ENCODE assay signal across 7 mouse cellular contexts in the genomic region with DNA sequence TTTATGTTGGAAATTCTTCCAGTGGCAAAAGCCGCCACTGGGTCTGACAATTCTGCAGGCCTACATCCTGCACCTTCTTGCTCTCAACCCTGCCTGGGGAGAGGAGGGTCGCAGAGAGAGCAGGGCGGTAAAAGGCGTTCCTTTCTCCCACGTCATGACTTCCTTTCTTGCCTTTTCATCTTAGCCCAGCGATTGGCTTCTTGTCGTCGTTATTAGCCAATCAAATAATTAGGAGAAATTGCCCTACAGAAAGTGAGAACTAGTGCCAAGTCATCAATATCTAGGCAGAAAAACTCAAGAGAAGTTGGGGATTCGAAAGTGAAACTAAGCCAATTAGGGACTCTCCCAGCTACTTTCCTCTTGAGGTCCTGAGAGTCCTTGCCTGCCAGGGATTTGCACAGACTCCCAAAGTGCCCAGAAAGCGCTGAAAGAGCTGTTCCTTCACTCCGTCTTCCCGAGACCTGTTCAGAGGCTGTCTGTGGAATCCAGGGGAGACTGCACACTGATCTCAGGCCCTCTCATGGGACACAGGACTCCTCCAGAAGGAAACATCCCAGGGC. TPM values are rescaled to one million over a fixed set of nuclear protein-coding genes. Genes with fewer than 3 reads are reported as not detected.
DNase-seq lines count a peak whose midpoint lies in the region; ATAC-seq and TF ChIP-seq lines count a peak whose summit lies in the region.
"Not testable (repeated sequence)": the region's sequence is repeated elsewhere in the genome, so short reads cannot be mapped to it uniquely, and the experiment has no call there.

A gene (minus strand): TSS at position 138 of the 560 bp plus-strand sequence.
A gene (plus strand): TSS at position 352 of the 560 bp plus-strand sequence.

- H3K9ac ChIP-seq in intestine, postnatal 0 days (ENCODE audit: low read depth, low read length), result peak within 1 kb of the TSS; percentile 34

- peak; percentile 83 for TF ChIP-seq POLR2A in small intestine, adult 2 months (IDR thresholded peaks at IDR 0.05; ENCODE audit: low read depth, low read length)

- peak within 1 kb of the TSS; percentile 82 for H3K4me2 ChIP-seq in intestine, postnatal 0 days (replicated peaks; ENCODE audit: low read depth)

- not testable (repeated sequence) for H3K4me1 ChIP-seq in intestine, postnatal 0 days (replicated peaks; ENCODE audit: control insufficient read depth, insufficient read depth, low read length); small intestine, adult 2 months (ENCODE audit: control insufficient read depth, insufficient read depth, insufficient read length, low read length)

- peak; percentile 88 for ATAC-seq in intestine, postnatal 0 days

- H3K27ac ChIP-seq in intestine, postnatal 0 days (ENCODE audit: low read depth, low read length), result peak within 1 kb of the TSS; percentile 15; the same call in 1 of the 2 replicates
- H3K27ac ChIP-seq in small intestine, adult 2 months (ENCODE audit: insufficient read depth, low read depth, low read length), result peak within 1 kb of the TSS; percentile 78

- DNase-seq in adrenal gland, adult 2 months, result peak; percentile 87
- peak; percentile 68 for DNase-seq in embryo, embryonic 9.5 days (ENCODE audit: extremely low spot score)
- DNase-seq in heart, adult 11 months, result peak; percentile 99
- peak; percentile 38 to 48 for DNase-seq in left cerebral cortex, postnatal 36 days (ENCODE audit: low spot score in 2 of 2)
- DNase-seq in mesoderm, embryonic 11.5 days (ENCODE audit: low read depth, low spot score), result peak; percentile 78

- peak within 1 kb of the TSS; percentile 42 for H3K4me3 ChIP-seq in intestine, postnatal 0 days (ENCODE audit: low read depth, low read length)
- peak within 1 kb of the TSS; percentile 68 for H3K4me3 ChIP-seq in small intestine, adult 2 months (ENCODE audit: low read depth, low read length)

- 1% methylated on average over 12 of the region's 12 CpGs for WGBS in intestine, postnatal 0 days
- under 1% methylated on average over 12 of the region's 12 CpGs for WGBS in small intestine, adult 2 months

- not testable (repeated sequence) for H3K9me3 ChIP-seq in intestine, postnatal 0 days (ENCODE audit: control insufficient read depth)

- H3K36me3 ChIP-seq in intestine, postnatal 0 days (ENCODE audit: control insufficient read depth, insufficient read depth); small intestine, adult 2 months (ENCODE audit: control insufficient read depth, insufficient read depth, low read length): not testable (repeated sequence)

- intact Hi-C loops in left cerebral cortex, postnatal 36 days (cut with DNase I), result not testable (repeated sequence)

- not testable (repeated sequence) for H3K27me3 ChIP-seq in intestine, postnatal 0 days (replicated peaks; ENCODE audit: control insufficient read depth, insufficient read depth, low read length); small intestine, adult 2 months (ENCODE audit: control insufficient read depth, insufficient read depth, low read length)

- not testable (repeated sequence) for TF ChIP-seq CTCF in intestine, postnatal 0 days (IDR thresholded peaks at IDR 0.05; ENCODE audit: low read depth); small intestine, adult 2 months (IDR thresholded peaks at IDR 0.05; ENCODE audit: extremely low read depth, insufficient read length, insufficient replicate concordance, low read depth, low read length)

RNA-seq across cellular contexts. Expression of the first gene that starts in this region (rescaled TPM):
- 10 to 100 TPM; 32.2 to 42.9 TPM for total RNA-seq in adrenal gland, adult 2 months (2021)
- polyA plus RNA-seq in adrenal gland, adult 2 months (2012; rRNA removed), result 34.7 and 38.6 TPM in 2 replicates
- 19.5 and 21.2 TPM in 2 replicates for polyA plus RNA-seq in intestine, postnatal 0 days (2015; fragmentation: Nextera tagmentation; extraction: Ambion mirVana)
- total RNA-seq in left cerebral cortex, postnatal 36 days (2021), result 10 to 100 TPM; 11.0 to 12.2 TPM
- 32.0 and 60.5 TPM in 2 replicates for polyA plus RNA-seq in small intestine, adult 2 months (2012; rRNA removed)

RNA-seq across cellular contexts. Expression of the second gene that starts in this region (rescaled TPM):
- total RNA-seq in adrenal gland, adult 2 months (2021), result under 1 TPM in 1 of 2 experiments, not detected in 1; 0.23 TPM
- polyA plus RNA-seq in adrenal gland, adult 2 months (2012; rRNA removed), result 0.10 and 0.50 TPM in 2 replicates
- polyA plus RNA-seq in intestine, postnatal 0 days (2015; fragmentation: Nextera tagmentation; extraction: Ambion mirVana), result 2.8 and 3.1 TPM in 2 replicates
- under 1 TPM in 1 of 2 experiments, not detected in 1; 0.27 TPM for total RNA-seq in left cerebral cortex, postnatal 36 days (2021)
- not detected in 2 replicates for polyA plus RNA-seq in small intestine, adult 2 months (2012; rRNA removed)

Comparison
In these comparisons a context has a peak if more than half of its experiments do, and no peak if none do; other contexts are left out.
1. Peak in every context shown above with its lines: DNase-seq, ATAC-seq, H3K4me3 ChIP-seq and H3K27ac ChIP-seq.
2. DNase-seq: peak in every context shown above with its lines; median percentile 99 in heart, adult 11 months; 87 in adrenal gland, adult 2 months; 78 in mesoderm, embryonic 11.5 days; 68 in embryo, embryonic 9.5 days; 43 in left cerebral cortex, postnatal 36 days.